Mouse (Mus musculus) heart, adult 11 months (tissue): ENCODE results near the gene Ptbp1.

Source experiments
- DNase-seq: peaks from one replicate; pipeline ENCODE4 v3.0.0; 2022

The Ptbp1 gene

DNA sequence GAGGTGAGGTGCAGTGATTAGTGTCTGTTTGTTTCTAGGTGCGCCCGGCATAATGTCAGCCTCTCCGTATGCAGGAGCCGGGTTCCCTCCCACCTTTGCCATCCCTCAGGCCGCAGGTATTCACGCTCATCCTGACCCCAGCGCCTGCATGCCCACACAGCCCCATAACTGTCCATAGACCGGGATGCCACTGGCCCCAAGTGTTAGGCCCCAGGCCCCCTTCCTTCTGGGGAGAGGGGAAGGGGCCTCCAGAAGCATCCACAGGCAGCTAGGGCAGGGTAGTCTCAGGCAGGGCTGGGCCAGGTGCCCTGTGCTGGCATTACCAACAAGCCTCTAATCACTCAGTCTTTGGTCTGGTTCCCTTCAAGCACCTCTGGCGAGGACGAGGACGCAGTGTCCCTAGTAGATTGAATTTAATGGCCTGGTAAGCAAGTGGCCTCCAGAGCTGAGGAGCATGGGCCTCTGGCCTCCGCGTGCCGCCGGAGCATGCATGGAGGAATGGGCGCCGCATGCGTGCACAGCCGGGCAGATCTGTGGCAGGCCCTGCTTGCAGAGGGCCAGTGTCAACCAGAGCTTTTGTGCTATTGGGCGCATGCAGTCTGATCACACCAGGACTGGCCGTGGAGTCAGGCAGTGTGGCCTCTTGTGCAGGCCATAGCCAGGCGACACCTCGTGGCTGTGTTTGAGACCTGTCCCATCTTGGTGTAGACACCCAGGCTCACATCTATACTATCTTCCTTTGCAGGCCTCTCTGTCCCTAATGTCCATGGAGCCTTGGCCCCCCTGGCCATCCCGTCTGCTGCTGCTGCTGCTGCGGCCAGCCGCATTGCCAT is 6.1 kb downstream of the Ptbp1 start:
- DNase-seq, result peak; percentile 94

- DNase-seq, result peak; percentile 91
These were observed 7.2 kb downstream of the Ptbp1 start for GRCm38 (mm10) chr10:79861230-79862048.

- DNase-seq, result peak; percentile 91
These were observed 8.0 kb downstream of the Ptbp1 start for GRCm38 (mm10) chr10:79862049-79862788.

GRCm38 (mm10) chr10:79862925-79863324 is 8.7 kb downstream of the Ptbp1 start:
- peak; percentile 92 for DNase-seq

GRCm38 (mm10) chr10:79864351-79865188 is 10.3 kb downstream of the Ptbp1 start:
- no peak for DNase-seq

DNA sequence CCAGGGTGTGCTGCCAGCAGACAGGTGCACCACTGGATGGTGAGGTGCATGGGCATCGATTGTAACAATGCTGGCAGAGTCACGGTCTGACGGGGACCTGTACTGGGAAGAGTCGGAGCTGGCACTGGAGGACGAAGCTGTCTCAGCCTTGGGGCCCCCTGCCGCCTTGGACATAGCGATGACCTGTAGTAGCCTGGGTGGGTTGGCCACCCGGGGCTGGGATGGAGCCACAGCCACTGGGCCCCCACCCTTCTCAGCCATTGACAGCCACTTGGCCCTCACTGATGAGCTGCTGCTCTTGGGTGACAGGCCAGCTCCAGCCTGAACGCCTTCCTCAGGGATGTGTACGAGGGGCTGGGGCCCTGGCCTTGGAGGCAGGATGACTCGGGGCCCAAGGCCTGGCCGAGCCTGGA is 11.0 kb downstream of the Ptbp1 start:
- peak; percentile 94 for DNase-seq

DNA sequence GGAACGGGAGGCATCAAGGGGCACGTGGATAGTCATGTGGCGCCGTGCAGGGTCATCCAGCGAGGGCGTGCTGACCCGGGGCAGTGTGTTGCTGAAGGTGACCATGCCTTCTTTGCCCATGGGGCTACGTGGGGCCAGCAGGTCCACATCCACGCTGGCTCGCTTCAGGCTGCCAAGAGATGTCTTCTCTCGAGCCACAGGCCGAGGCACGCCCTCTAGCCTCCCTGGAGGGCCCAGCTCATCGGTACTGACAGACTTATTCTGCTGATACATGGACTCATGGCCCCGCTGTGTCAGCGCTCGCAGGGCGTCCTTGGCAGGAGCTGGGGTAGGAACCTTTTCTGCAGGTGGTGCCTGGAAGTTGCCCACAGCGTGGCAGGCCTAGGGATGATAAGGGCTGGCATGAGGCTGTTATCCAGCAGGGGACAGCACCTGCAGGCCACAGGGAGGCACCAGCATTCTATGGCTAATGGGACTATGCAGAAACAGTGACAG is 11.6 kb downstream of the Ptbp1 start:
- DNase-seq, result peak; percentile 96

DNA sequence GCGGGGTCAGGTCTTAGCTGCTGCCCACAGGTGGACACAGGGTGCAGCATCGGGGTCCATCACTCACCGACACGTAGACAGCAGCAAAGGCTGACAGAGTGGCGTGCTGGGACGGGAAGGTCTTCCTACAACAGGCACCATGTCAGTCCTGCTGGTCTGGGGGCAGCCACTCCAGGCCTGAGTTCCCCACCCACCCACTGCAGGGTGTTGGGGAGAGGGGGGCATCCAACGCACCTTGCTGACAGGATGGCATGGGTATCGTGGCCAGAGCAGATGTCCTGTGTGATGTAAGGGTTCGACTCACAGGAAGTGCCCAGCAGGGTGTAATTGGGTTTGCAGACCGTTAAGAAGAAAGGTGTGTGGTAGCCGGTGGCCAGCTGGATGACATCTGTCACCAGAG is 12.4 kb downstream of the Ptbp1 start:
- DNase-seq, result peak; percentile 92

DNA sequence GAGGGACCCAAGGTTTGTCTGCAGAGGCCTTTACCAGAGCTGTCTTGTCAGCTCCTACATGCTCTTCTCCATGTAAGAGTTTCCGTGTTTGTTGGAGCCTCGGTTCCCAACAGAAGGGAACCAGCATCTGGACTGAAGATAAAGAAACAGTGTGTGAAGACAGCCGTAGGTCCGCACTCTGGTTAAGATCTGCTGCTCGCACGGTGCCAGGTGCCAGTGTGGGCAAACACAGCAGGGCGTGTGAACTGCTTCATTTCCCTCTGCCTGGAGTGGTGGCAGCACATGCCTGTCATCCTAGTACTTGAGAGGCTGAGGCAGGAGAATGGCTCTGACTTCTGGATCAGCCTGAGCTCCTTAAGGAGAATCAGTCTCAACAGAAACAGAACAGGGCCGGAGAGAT is 17.6 kb downstream of the Ptbp1 start:
- DNase-seq, result no peak

DNA sequence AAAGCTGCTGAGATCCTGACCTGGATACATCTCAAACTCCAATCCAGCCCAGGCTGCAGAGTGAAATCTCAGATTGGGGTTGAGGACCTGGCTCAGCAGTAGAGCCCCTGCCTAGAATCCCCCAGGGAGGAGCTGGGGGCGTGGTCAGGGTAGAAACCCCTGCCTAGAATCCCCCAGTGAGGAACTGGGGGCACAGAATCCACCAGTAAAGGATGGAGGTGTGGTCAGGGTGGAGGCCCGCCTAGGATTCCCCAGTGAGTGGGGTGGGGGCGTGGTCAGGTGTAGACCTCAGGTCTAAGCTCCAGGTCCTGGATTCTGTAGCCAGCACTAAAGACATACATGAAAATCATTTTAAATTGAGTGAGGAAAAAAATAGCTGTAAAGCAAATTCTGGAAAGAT is 18.6 kb downstream of the Ptbp1 start:
- peak; percentile 87 for DNase-seq

GRCm38 (mm10) chr10:79873313-79873712 is 19.1 kb downstream of the Ptbp1 start:
- DNase-seq, result no peak

DNA sequence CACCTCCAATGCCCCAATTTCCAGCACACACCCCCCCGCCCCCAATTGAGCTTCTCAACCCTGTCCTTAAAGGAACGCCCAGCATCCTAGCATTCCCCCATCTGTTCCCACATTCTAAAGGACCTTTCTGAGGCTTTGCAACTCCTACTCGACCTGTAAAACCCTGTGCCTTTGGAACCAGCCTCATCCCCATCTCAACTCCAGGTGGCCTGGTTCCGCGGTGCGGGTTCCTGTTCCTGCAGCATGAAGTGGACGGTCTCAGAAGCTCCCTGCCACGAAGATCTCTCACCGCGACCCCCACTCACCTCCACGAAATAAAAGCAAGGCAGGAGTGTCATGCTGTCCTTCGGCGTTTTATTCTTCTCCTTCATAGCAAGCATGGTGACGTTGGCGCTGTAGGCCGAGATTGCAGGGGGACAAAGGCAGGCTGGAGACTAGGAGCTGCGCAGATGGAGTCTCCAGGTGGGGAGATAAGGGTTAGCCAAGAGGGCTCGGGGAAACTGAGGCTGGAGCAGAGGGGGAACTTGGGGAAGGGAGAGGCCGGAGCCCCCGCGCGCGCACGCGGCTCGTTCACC is 19.6 kb downstream of the Ptbp1 start:
- DNase-seq, result peak; percentile 85

GRCm38 (mm10) chr10:79874290-79874862 is 20.1 kb downstream of the Ptbp1 start, which contains the start of the genes Prtn3 and Plppr3:
Gene Prtn3 (plus strand): TSS chr10:79874476.
Gene Plppr3 (minus strand): TSS chr10:79874634.
- DNase-seq, result peak; percentile 91

DNA sequence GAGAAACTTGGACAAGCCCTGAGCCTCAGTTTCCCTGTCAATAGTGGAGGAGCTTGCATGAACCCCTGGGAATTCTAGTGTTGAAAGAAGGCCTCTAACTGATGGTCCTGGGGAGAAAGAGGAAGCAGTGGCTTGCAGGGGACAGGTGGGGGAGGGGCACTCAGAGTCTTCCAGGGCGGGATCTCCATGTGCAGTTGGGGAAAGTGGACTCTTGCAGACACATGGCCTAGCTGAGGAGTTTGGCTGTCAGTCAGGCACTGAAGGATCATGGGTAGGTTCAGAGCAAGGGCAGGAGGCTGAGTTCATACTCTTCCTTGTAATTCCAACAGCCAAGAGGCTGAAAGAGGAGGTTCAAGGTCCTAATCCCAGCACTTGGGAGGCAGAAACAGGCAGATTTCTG is 22.9 kb downstream of the Ptbp1 start:
- DNase-seq, result peak; percentile 96

DNA sequence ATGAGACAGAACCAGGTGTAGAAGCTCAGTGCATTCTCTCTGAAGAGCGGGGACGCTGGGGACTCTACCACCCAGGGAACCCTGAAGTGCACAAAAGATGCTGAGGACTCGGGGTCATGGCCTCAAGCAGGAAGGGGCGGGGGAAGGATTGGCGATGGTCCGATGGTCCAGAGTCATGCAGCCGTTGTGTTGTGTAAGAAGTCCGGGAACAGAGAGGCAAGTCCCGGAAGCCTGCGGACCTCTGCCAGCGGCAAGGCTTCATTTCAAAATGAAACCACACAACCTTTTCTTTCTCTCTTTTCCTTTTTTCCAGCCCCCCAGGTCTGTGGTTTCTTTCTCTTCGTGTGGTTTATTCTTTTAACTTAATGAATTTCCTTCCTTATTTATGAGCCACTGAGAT is 23.5 kb downstream of the Ptbp1 start:
- peak; percentile 98 for DNase-seq

DNA sequence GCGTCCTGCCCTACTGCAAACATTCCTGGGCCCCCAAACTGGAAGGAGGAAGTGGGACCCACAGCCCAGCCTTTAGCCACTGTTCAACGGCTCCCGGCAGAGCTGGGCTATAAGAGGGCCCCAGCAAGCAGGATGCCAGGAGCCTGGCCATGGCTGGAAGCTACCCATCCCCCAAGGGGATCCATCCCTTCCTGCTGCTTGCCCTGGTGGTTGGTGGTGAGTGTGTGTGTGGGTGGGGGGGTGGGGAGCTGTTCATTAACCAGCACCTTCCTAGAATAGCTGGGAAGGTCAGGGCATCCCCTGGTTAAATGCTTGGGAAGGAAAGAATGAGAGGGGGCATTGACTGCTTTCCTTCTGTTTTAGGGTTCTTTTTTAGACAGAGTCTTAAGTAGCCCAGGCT is 25.3 kb downstream of the Ptbp1 start:
- DNase-seq, result no peak

DNA sequence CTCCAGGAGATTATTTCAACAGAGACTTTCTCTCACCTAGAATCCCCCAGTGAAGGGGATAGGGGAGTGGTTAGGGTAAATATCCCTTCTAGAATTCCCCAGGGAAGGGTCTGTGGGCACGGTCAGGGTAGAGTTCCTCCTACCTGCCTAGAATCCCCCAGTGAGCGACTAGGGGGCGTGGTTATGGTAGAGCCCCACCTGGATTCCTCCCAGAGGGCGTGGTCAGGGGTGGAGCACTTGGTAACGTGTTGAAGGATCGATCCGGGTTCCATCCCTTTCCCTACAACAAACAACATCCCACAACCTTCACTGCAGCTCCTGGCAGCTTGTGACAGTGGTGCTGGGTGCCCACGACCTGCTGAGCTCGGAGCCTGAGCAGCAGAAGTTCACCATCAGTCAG is 26.5 kb downstream of the Ptbp1 start:
- DNase-seq, result peak; percentile 87

DNA sequence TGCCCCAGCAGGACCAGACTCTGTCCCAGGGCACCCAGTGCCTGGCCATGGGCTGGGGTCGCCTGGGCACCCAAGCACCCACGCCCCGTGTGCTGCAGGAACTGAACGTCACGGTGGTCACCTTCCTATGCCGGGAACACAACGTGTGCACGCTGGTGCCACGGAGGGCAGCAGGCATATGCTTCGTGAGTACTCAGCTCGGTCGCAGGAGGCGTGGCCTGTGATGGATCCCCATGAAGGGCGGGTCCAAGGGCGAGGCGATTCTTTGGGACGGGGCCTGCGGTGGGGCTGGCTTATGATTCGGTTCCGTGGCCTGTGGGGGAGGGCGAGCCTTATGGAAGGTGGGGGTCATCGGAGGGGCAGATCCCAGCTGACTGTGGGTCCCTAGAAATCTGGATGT is 27.8 kb downstream of the Ptbp1 start:
- DNase-seq, result peak; percentile 93

GRCm38 (mm10) chr10:79883297-79884084 is 29.3 kb downstream of the Ptbp1 start:
- DNase-seq, result peak; percentile 95

DNA sequence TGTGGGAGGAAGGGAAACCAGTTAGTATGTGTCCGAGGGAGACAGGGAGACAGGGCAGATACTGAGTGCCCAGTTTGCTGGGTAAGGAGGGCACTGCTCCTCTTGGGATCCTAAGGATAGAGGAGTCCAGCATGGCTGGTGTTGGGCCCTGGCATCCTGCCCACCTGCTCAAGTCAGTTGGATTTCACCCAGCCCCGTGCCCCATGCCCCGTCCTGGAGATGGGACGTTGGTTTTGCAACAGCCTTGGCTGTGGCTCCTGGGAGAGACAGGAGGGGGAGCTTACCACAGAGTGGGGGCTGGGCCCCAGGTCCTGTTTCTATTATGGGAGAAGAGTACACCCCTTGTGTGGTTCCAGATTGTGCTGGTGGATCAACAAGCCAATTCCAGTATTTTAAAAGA is 30.2 kb downstream of the Ptbp1 start:
- peak; percentile 98 for DNase-seq
